Mouse (Mus musculus) intestine, embryonic 16.5 days (tissue): Measurements from ENCODE around the gene 1700021F07Rik. TPM values are rescaled to one million over a fixed set of nuclear protein-coding genes. Genes with fewer than 3 reads are reported as not detected.

Source experiments
- ATAC-seq: fragments of 200-750 bp; cut with Nextera tagmentation; 2 replicates; pipeline ENCODE4 v1.8.0; 2017; ENCODE audit warnings: moderate TSS enrichment, moderate library complexity
- H3K27ac ChIP-seq: fragments of 300-500 bp; sonication (generic); 2 replicates; pipeline ENCODE4 v1.5.1; 2014; ENCODE audit warnings: mild to moderate bottlenecking, low read length
- H3K27me3 ChIP-seq: fragments of 300-500 bp; sonication (generic); replicated peaks from 2 replicates; pipeline ENCODE4 v1.6.1; 2014; ENCODE audit warnings: low read length, control low read depth, mixed read lengths; ENCODE audit not compliant: control insufficient read depth, insufficient read depth
- H3K36me3 ChIP-seq: fragments of 300-500 bp; sonication (generic); 2 replicates; pipeline ENCODE4 v1.6.1; 2014; ENCODE audit warnings: low read length, control low read depth; ENCODE audit not compliant: control insufficient read depth, insufficient read depth
- H3K4me1 ChIP-seq: fragments of 300-500 bp; sonication (generic); 2 replicates; pipeline ENCODE4 v1.6.1; 2014; ENCODE audit warnings: low read length, control low read depth, mixed read lengths; ENCODE audit not compliant: control insufficient read depth, insufficient read depth
- H3K4me2 ChIP-seq: fragments of 300-500 bp; sonication (generic); 2 replicates; pipeline ENCODE4 v1.6.1; 2014; ENCODE audit warnings: low read depth, low read length, control low read depth
- H3K4me3 ChIP-seq: fragments of 300-500 bp; sonication (generic); 2 replicates; pipeline ENCODE4 v1.5.1; 2014; ENCODE audit warnings: mild to moderate bottlenecking, low read length
- H3K9ac ChIP-seq: fragments of 300-500 bp; sonication (generic); 2 replicates; pipeline ENCODE4 v1.6.1; 2014; ENCODE audit warnings: low read depth, low read length
- H3K9me3 ChIP-seq: fragments of 300-500 bp; sonication (generic); 2 replicates; pipeline ENCODE4 v1.6.1; 2016; ENCODE audit warnings: low read length, control low read depth; ENCODE audit not compliant: control insufficient read depth
- WGBS: fragments of 180-500 bp; shearing (Covaris S2); extraction: QIAGEN DNeasy Blood & Tissue Kit; methylation state at CpG from one replicate; pipeline ENCODE4 v1.1.7; 2014; 5-methylcytosine and 5-hydroxymethylcytosine counted together
- polyA plus RNA-seq: library from polyadenylated mRNA; unstranded; fragments of >200 nt; fragmentation: Nextera tagmentation; extraction: Ambion mirVana; gene quantifications from 2 replicates; pipeline ENCODE4 v1.2.1, GENCODE M21; 2015

The 1700021F07Rik gene
- polyA plus RNA-seq, 1 experiment from 2014 or later: not detected

GRCm38 (mm10) chr2:173550681-173551080 lies 28.3 kb downstream of the 1700021F07Rik start:
- H3K9ac ChIP-seq: no peak overlapping the region
- H3K4me3 ChIP-seq: no peak overlapping the region
- WGBS: 72% methylated on average over 6 of the region's 6 CpGs
- H3K27me3 ChIP-seq: no peaks in the 10 kb centered on the region
- no peak for ATAC-seq
- H3K4me1 ChIP-seq: no peaks in the 10 kb centered on the region
- no peak overlapping the region for H3K27ac ChIP-seq
- no peaks in the 10 kb centered on the region for H3K9me3 ChIP-seq
- no peak overlapping the region for H3K4me2 ChIP-seq
- no peaks in the 10 kb centered on the region for H3K36me3 ChIP-seq

- 47% methylated on average over 9 of the region's 9 CpGs for WGBS
- Histone ChIP-seq H3K9ac (no peak overlapping the region), H3K9me3 (no peaks in the 10 kb centered on the region), H3K27ac (no peak overlapping the region), H3K4me2 (no peak overlapping the region), H3K27me3 (no peaks in the 10 kb centered on the region), H3K4me3 (no peak overlapping the region), H3K36me3 (no peaks in the 10 kb centered on the region), H3K4me1 (no peaks in the 10 kb centered on the region)
- 0 out of 2 replicates have a peak, but pooled peaks have one; percentile 50 for ATAC-seq
Observed at GRCm38 (mm10) chr2:173553863-173554262, 31.5 kb downstream of the 1700021F07Rik start.

GRCm38 (mm10) chr2:173558754-173559396 lies 36.5 kb downstream of the 1700021F07Rik start:
- H3K27me3 ChIP-seq: no peaks in the 10 kb centered on the region
- WGBS: 41% methylated on average over 12 of the region's 12 CpGs
- no peaks in the 10 kb centered on the region for H3K36me3 ChIP-seq
- no peaks in the 10 kb centered on the region for H3K9me3 ChIP-seq
- peak overlapping the region; percentile 72 for H3K27ac ChIP-seq
- H3K4me3 ChIP-seq: no peak overlapping the region
- no peaks in the 10 kb centered on the region for H3K4me1 ChIP-seq
- peak; percentile 79 for ATAC-seq
- H3K4me2 ChIP-seq: no peak overlapping the region
- H3K9ac ChIP-seq: no peak overlapping the region

- no peaks in the 10 kb centered on the region for H3K9me3 ChIP-seq
- no peaks in the 10 kb centered on the region for H3K27me3 ChIP-seq
- no peak overlapping the region for H3K4me3 ChIP-seq
- no peak overlapping the region for H3K9ac ChIP-seq
- WGBS: 37% methylated on average over 5 of the region's 5 CpGs
- no peak overlapping the region for H3K27ac ChIP-seq
- ATAC-seq: no peak
- H3K36me3 ChIP-seq: no peaks in the 10 kb centered on the region
- no peak overlapping the region for H3K4me2 ChIP-seq
- peaks cover 3% of the 10 kb centered on the region; the same call in 1 of the 2 replicates for H3K4me1 ChIP-seq
Observed at GRCm38 (mm10) chr2:173561851-173562442, 39.6 kb downstream of the 1700021F07Rik start.

GRCm38 (mm10) chr2:173563336-173563735 lies 41.0 kb downstream of the 1700021F07Rik start:
- no peak overlapping the region for H3K4me3 ChIP-seq
- H3K27me3 ChIP-seq: no peaks in the 10 kb centered on the region
- peaks cover 3% of the 10 kb centered on the region; the same call in 1 of the 2 replicates for H3K4me1 ChIP-seq
- no peak for ATAC-seq
- WGBS: 61% methylated on average over 7 of the region's 7 CpGs
- no peak overlapping the region for H3K4me2 ChIP-seq
- no peaks in the 10 kb centered on the region for H3K9me3 ChIP-seq
- H3K36me3 ChIP-seq: no peaks in the 10 kb centered on the region
- H3K9ac ChIP-seq: no peak overlapping the region
- H3K27ac ChIP-seq: 0 out of 2 replicates have a peak overlapping the region, but pooled peaks have one; percentile 25

GRCm38 (mm10) chr2:173564179-173564578 lies 41.8 kb downstream of the 1700021F07Rik start:
- Histone ChIP-seq H3K4me1 (peaks cover 3% of the 10 kb centered on the region; the same call in 1 of the 2 replicates), H3K9ac (no peak overlapping the region), H3K4me3 (no peak overlapping the region), H3K27ac (peak overlapping the region; percentile 23), H3K4me2 (no peak overlapping the region), H3K36me3 (no peaks in the 10 kb centered on the region), H3K27me3 (no peaks in the 10 kb centered on the region; the same call in 1 of the 2 replicates), H3K9me3 (no peaks in the 10 kb centered on the region)
- peak; percentile 45; the same call in 1 of the 2 replicates for ATAC-seq
- WGBS: 33% methylated on average over 9 of the region's 9 CpGs

Other genes starting within 250 kb of the 1700021F07Rik start
- 4.4 and 4.6 TPM in 2 replicates for gene Pmepa1, start 246.1 kb upstream of the 1700021F07Rik start, polyA plus RNA-seq
- gene Ankrd60, start 55.8 kb downstream of the 1700021F07Rik start, polyA plus RNA-seq: not detected in 2 replicates
- gene Rab22a, start 137.2 kb downstream of the 1700021F07Rik start, polyA plus RNA-seq: 31.2 and 32.4 TPM in 2 replicates
- gene 1700010B08Rik, start 196.8 kb downstream of the 1700021F07Rik start, polyA plus RNA-seq: not detected in 2 replicates
- 16.2 and 19.6 TPM in 2 replicates for gene Vapb, start 214.9 kb downstream of the 1700021F07Rik start, polyA plus RNA-seq